Mouse (Mus musculus) limb, embryonic 14.5 days (tissue): ENCODE measurements around the gene Ifit2. TPM values are rescaled to one million over a fixed set of nuclear protein-coding genes. Genes with fewer than 3 reads are reported as not detected.

ENCODE experiments used
- ATAC-seq: fragments of 200-750 bp; cut with Nextera tagmentation; 2 replicates; pipeline ENCODE4 v1.8.0; 2017; ENCODE audit warnings: low read depth, moderate number of reproducible peaks, moderate TSS enrichment; ENCODE audit not compliant: low FRiP score
- DNase-seq: peaks from one replicate; pipeline ENCODE4 v3.0.0-alpha.2; 2015; ENCODE audit warnings: low spot score
- H3K27ac ChIP-seq: fragments of 300-500 bp; sonication (generic); replicated peaks from 2 replicates; pipeline ENCODE4 v1.5.1; 2014; ENCODE audit warnings: low read depth, mild to moderate bottlenecking, low read length, moderate library complexity, mixed read lengths
- H3K27me3 ChIP-seq: fragments of 300-500 bp; sonication (generic); 2 replicates; pipeline ENCODE4 v1.6.1; 2014; ENCODE audit warnings: low read length, mixed read lengths; ENCODE audit not compliant: control insufficient read depth, insufficient read depth
- H3K36me3 ChIP-seq: fragments of 300-500 bp; sonication (generic); 2 replicates; pipeline ENCODE4 v1.6.1; 2014; ENCODE audit warnings: mild to moderate bottlenecking, low read length, moderate library complexity, mixed read lengths; ENCODE audit not compliant: control insufficient read depth, insufficient read depth
- H3K4me1 ChIP-seq: fragments of 300-500 bp; sonication (generic); 2 replicates; pipeline ENCODE4 v1.6.1; 2014; ENCODE audit warnings: antibody characterized with exemption, low read length, mixed read lengths; ENCODE audit not compliant: control insufficient read depth, insufficient read depth
- H3K4me2 ChIP-seq: fragments of 300-500 bp; sonication (generic); replicated peaks from 2 replicates; pipeline ENCODE4 v1.6.1; 2014; ENCODE audit warnings: low read depth, mild to moderate bottlenecking, low read length, moderate library complexity; ENCODE audit not compliant: severe bottlenecking
- H3K4me3 ChIP-seq: fragments of 300-500 bp; sonication (generic); replicated peaks from 2 replicates; pipeline ENCODE4 v1.5.1; 2014; ENCODE audit warnings: low read length
- H3K9ac ChIP-seq: fragments of 300-500 bp; sonication (generic); 2 replicates; pipeline ENCODE4 v1.6.1; 2014; ENCODE audit warnings: mild to moderate bottlenecking, low read depth, low read length, moderate library complexity; ENCODE audit not compliant: severe bottlenecking
- H3K9me3 ChIP-seq: fragments of 300-500 bp; sonication (generic); 2 replicates; pipeline ENCODE4 v1.6.1; 2016; ENCODE audit warnings: low read length; ENCODE audit not compliant: control insufficient read depth
- POLR2A ChIP-seq: fragments of 200-500 bp; IDR thresholded peaks from 2 replicates; pipeline ENCODE4 v1.8.0; 2012; ENCODE audit warnings: inconsistent platforms, mild to moderate bottlenecking, moderate library complexity, borderline replicate concordance; ENCODE audit not compliant: insufficient read depth, insufficient read length; ENCODE audit errors: extremely low read depth
- WGBS: fragments of 180-500 bp; shearing (Covaris S2); extraction: QIAGEN DNeasy Blood & Tissue Kit; methylation state at CpG from one replicate; pipeline ENCODE4 v1.1.7; 2014; 5-methylcytosine and 5-hydroxymethylcytosine counted together
- polyA plus RNA-seq, 2 experiments: library from polyadenylated mRNA; depleted of rRNA in 1 of 2; stranded (reverse) in 1 of 2; unstranded in 1 of 2; fragments of >200 nt; fragmentation: Nextera tagmentation in 1 of 2; extraction: Ambion mirVana in 1 of 2; gene quantifications; 2 replicates each; pipeline versions ENCODE4 v1.2.1 to v1.2.3; 2012 to 2014

Gene Ifit2
- polyA plus RNA-seq, 2 experiments = 5.3 to 13.5 TPM

DNA sequence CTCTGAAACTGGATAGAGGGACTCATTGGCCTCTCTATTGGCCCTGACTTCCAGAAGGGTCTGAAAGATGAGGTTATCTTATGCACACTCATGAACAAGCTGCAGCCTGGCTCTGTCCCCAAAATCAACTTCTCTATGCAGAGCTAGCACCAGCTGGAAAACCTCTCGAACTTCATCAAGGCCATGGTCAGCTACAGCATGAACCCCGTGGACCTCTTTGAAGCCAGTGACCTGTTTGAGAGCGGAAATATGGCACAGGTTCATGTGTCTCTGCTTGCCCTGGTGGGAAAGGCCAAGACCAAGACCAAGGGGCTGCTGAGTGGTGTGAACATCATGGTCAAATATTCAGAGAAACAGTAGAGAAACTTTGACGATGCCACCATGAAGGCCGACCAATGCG is 73.3 kb downstream of the Ifit2 start:
- Histone ChIP-seq H3K4me1 (no peaks in the 10 kb centered on the region), H3K36me3 (no peaks in the 10 kb centered on the region), H3K9ac (no peak overlapping the region), H3K27me3 (no peaks in the 10 kb centered on the region), H3K4me3 (no peak overlapping the region), H3K9me3 (no peaks in the 10 kb centered on the region), H3K27ac (no peak overlapping the region), H3K4me2 (no peak overlapping the region)
- DNase-seq (no peak), ATAC-seq (no peak)
- no peak for TF ChIP-seq POLR2A
- 94% methylated on average over 6 of the region's 6 CpGs for WGBS

DNA sequence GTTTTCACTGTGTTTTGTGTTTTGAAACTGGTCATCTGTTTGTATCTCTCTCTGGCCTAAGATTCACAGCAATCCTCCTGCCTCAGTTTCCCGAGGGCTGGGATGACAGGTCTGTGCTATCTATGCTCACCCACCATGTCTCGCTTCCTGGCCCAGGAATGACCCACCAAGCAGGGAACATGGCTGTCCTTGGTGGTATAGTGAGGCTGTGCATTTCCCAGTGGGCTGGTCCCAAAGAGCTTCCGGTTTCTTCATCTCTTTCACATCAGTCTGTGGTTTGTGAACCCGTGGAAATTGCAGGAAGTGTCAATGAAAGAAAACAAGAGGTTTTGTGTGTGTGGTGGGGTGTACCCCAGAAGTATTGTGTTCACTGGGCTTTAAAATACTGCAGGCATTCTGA is 74.2 kb downstream of the Ifit2 start:
- ATAC-seq (no peak), DNase-seq (no peak)
- no peak for TF ChIP-seq POLR2A
- H3K27ac ChIP-seq = no peak overlapping the region
- 79% methylated on average over 4 of the region's 4 CpGs for WGBS
- no peak overlapping the region for H3K4me3 ChIP-seq
- H3K36me3 ChIP-seq = no peaks in the 10 kb centered on the region
- no peaks in the 10 kb centered on the region for H3K9me3 ChIP-seq
- H3K27me3 ChIP-seq = no peaks in the 10 kb centered on the region
- H3K4me2 ChIP-seq = no peak overlapping the region
- no peaks in the 10 kb centered on the region for H3K4me1 ChIP-seq
- no peak overlapping the region for H3K9ac ChIP-seq

Other genes with a start within 250 kb of the Ifit2 start
- gene Ch25h, start 75.5 kb upstream of the Ifit2 start, polyA plus RNA-seq (2012; rRNA removed) = 42.0 and 51.6 TPM in 2 replicates
- 29.3 and 31.3 TPM in 2 replicates for gene Ch25h, start 75.5 kb upstream of the Ifit2 start, polyA plus RNA-seq (2014; fragmentation: Nextera tagmentation; extraction: Ambion mirVana)
- gene Lipa, start 23.2 kb upstream of the Ifit2 start, polyA plus RNA-seq (2012; rRNA removed) = 40.9 and 45.1 TPM in 2 replicates
- 55.0 and 57.1 TPM in 2 replicates for gene Lipa, start 23.2 kb upstream of the Ifit2 start, polyA plus RNA-seq (2014; fragmentation: Nextera tagmentation; extraction: Ambion mirVana)
- gene Ifit3, start 32.8 kb downstream of the Ifit2 start, polyA plus RNA-seq (2012; rRNA removed) = 0.73 and 1.2 TPM in 2 replicates
- 0.95 and 2.0 TPM in 2 replicates for gene Ifit3, start 32.8 kb downstream of the Ifit2 start, polyA plus RNA-seq (2014; fragmentation: Nextera tagmentation; extraction: Ambion mirVana)
- gene Ifit1bl1, start 51.3 kb downstream of the Ifit2 start, polyA plus RNA-seq (2012; rRNA removed) = 0.31 and 0.36 TPM in 2 replicates
- 0.43 and 0.51 TPM in 2 replicates for gene Ifit1bl1, start 51.3 kb downstream of the Ifit2 start, polyA plus RNA-seq (2014; fragmentation: Nextera tagmentation; extraction: Ambion mirVana)
- gene Ifit3b, start 57.3 kb downstream of the Ifit2 start, polyA plus RNA-seq (2012; rRNA removed) = 0.04 and 0.20 TPM in 2 replicates
- 0.18 TPM in 1 of 2 replicates, not detected in the other for gene Ifit3b, start 57.3 kb downstream of the Ifit2 start, polyA plus RNA-seq (2014; fragmentation: Nextera tagmentation; extraction: Ambion mirVana)
- 0.12 and 0.18 TPM in 2 replicates for gene Ifit1bl2, start 90.0 kb downstream of the Ifit2 start, polyA plus RNA-seq (2012; rRNA removed)
- 0.22 and 0.37 TPM in 2 replicates for gene Ifit1bl2, start 90.0 kb downstream of the Ifit2 start, polyA plus RNA-seq (2014; fragmentation: Nextera tagmentation; extraction: Ambion mirVana)
- gene Ifit1, start 90.2 kb downstream of the Ifit2 start, polyA plus RNA-seq (2012; rRNA removed) = 0.28 and 0.49 TPM in 2 replicates
- gene Ifit1, start 90.2 kb downstream of the Ifit2 start, polyA plus RNA-seq (2014; fragmentation: Nextera tagmentation; extraction: Ambion mirVana) = 0.72 and 0.98 TPM in 2 replicates
- 0.45 and 0.73 TPM in 2 replicates for gene Slc16a12, start 196.6 kb downstream of the Ifit2 start, polyA plus RNA-seq (2012; rRNA removed)
- 0.66 and 1.3 TPM in 2 replicates for gene Slc16a12, start 196.6 kb downstream of the Ifit2 start, polyA plus RNA-seq (2014; fragmentation: Nextera tagmentation; extraction: Ambion mirVana)